Mouse (Mus musculus): ENCODE results near the gene Pigt. TPM values are rescaled to one million over a fixed set of nuclear protein-coding genes. Genes with fewer than 3 reads are reported as not detected.

The Pigt gene
- total RNA-seq, 2 experiments from 2014 or later: 80.8 to 86.1 TPM

DNA sequence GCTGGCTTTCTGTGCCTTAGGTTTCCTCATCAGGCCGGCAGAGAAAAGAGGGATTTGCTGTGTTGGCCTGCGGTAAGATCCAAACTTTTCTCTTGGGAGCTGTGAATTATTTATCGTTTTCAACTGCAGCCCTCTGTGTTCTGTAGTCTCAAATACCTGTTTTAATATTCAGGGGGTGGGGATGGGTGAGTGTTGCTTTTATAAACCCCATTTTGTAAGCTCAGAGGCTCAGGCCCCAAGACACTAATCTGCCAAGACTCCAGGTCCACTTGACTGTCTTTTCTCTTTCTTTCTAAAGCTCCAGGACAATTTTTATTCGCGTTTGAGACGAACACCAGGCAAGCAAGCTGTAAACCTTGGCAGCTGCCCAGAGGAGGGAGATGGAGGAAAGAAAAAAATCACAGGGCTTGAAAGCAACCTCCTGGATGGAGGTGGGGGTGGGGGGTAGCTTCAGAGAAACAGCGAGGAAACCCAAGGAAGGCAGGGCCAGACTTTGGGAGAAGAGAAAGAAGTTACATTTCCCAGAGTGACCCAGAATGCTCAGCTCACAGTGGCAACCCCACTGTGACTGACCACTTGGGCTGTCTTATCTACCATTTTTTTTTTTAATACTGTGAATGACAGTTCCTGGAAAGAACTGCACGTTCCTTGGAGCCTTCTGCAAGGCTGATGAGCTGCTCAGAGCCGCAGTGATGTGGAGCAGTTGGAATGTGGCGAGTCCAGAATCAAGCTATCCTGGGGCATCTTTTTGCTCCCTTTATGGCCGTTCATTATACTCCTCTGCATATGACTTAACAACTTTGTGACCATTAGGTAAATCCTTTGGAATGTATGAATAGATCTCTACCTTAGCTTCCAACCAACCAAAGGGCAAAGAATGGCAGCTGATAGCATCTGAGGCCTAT lies 21.2 kb downstream of the Pigt start:
- DNase-seq (ENCODE audit: low spot score in 2 of 2): peak in 1 of 2 experiments; percentile 24

DNA sequence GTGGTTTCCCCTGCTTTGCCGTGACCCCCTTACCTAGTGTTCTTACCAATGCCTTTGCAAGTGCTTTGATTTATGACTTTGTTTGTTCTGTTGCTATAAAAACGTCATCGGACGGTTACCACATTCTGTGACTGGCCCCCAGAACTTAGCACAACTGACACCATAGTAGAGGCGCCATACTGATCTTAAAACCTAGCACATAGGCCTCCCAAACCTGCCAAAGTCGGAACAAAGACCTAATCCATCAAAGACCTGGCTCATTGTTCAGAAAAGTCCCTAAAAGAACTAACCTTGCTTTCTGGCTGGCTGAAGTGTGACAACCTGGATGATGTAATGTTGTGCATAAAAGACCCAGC lies 21.8 kb downstream of the Pigt start:
- DNase-seq (ENCODE audit: low spot score in 2 of 2): no peak

DNA sequence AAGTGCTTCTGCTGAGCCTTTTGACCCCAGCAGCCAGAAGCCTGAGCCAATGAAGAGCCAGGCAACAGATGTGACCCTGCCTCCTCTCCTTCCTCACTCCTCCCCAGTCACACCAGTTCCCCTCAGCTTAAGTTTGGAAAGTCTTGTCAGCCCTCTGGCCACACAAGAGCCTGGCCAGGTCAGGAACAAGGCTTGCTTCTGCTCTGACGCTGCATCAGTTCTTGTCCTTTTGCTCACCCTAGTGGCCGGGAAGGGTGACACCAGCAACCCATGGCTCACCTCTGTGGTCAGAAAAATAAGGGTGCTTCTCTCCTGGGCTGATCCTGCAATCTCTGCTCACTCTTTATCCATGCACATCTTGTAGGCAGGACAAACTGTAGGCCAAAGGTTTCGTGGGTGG lies 23.5 kb downstream of the Pigt start:
- DNase-seq (ENCODE audit: low spot score in 2 of 2): no peak

DNA sequence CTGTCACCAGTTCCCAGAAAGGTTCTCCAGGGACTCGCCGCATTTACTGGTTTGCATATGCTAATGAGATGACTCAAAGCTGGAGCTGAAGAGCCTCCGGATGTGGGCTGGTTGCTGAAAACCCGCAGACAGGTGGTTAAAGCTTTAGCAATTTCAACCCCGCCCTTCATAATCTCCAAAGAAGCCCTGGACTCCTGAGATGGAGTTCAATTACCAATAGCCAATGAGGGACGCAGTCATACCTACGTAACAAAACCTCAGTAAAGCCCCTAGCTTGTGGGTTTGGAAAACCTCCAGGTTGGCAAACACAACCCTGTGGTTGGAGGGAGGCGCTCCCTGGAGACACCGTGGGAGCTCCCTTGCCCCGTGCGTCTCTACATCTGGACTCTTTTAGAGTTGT lies 24.5 kb downstream of the Pigt start:
- DNase-seq (ENCODE audit: low spot score in 2 of 2): no peak

DNA sequence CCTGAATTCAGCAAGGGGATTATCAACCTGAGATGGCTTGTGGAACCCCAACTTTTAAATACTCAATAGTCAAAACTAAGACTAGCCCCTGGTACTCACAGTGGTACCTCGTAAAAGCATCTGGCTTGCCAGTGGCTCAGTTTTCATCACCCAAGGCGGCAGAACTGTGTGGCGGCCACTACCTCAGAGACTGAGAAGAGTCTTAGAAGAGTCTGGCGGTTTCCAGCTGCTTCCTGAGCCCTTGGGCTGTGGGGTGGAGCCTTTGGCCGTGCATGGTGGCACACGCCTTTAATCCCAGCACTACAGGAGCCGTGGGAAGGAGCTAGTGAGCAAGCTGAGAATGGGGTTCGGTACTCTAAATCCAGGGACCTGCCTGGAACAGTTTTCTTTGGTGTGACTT lies 25.0 kb downstream of the Pigt start:
- no peak for DNase-seq (ENCODE audit: low spot score in 2 of 2)

DNA sequence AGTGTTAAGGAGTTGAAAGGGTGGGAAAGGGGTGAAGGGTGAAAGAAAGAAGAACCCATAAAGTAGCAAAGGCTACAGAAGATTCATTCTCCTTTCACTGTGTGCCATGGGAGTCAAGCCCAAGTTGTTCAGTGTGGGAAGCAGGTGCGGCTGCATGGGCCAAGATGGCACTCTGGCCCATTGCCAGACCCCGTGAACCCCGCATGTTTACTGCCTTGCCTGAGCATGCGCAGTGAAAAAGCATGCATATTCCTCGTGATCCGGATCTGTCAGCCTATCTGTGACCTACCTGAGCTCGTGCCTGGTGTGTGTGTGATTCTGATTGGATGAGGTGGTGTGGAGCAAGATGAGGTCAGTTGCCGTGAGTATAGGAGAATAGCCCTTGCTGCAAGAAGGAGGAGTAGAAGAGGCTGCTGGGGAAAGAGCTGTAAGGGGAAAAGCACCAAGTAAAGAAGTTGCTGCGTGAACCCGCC lies 26.0 kb downstream of the Pigt start:
- no peak for DNase-seq (ENCODE audit: low spot score in 2 of 2)

DNA sequence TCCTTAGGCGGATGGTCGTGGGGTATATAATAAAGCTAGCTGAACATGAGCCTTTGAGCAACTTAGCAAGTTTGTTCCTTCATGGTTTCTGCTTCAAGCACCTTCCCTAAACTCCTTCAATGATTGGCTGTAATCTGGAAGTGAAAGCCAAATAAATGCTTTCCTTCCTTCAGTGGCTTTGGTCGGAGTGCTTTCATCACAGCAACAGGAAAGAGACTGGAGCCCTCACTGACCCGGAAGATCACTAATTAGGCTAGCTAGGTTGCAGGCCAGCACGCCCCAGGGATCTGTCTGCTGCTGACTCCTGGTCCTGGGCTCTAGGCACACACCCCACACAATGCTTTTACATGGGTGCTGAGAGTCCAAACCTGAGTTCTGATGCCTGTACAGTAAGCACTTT lies 31.2 kb downstream of the Pigt start:
- DNase-seq (ENCODE audit: low spot score in 2 of 2): no peak

DNA sequence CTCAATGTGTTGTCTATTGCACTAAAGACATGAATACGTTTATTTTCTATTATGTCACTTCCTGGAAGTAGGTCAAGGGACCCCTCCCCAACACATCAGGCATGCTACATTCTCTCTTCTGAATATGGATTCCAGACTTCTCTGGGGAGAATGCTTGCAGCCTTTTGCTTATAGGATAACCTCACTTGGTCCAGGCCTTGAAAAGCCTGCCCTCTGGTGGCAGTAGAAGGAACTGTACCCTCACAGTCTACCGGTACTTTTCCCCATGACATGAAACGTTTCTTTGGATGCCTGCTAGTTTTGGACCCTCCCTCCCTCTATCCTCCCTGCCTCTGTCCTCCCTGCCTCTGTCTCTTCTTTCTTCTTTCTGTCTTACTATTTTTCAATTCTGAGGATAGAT lies 33.8 kb downstream of the Pigt start:
- peak; percentile 63 to 88 for DNase-seq (ENCODE audit: low spot score in 2 of 2)

DNA sequence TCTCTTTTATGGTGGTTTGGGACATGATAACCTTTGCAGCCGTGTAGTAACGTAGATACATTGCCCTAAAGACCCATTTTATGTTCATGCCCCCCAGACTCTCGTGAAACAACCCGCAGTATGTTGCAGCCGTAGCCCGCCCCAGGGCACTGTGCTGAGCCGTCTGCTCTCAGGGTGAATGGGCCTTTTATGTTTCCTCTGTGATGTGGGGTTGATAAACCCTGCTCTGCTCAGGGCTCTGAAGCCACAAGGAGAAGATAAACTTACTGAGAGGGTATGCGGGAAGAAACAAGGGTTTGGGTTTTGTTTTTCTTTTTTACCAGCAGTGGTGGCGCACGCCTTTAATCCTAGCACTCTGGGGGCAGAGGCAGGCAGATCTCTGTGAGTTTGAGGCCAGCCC lies 37.0 kb downstream of the Pigt start:
- DNase-seq (ENCODE audit: low spot score in 2 of 2): no peak

DNA sequence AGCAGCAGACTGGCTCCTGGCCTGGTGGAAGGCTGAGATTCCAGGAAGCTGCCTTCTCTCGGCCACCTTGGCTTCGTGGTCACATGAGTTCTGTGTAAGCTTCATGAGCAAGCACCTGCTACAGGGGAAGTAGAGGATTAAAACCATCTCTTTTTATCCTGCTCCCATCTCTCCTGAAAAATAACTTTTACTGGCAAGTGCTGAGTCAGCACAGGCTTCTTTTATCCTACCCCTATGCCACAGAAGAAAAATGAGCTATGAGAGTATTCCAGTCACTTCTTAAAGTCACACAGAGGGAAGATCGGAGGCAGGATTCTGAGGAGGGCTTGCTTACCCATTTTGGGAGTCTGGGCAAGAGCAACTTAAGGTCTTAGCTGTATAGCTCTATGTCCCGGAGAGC lies 39.7 kb downstream of the Pigt start:
- no peak for DNase-seq (ENCODE audit: low spot score in 2 of 2)

DNA sequence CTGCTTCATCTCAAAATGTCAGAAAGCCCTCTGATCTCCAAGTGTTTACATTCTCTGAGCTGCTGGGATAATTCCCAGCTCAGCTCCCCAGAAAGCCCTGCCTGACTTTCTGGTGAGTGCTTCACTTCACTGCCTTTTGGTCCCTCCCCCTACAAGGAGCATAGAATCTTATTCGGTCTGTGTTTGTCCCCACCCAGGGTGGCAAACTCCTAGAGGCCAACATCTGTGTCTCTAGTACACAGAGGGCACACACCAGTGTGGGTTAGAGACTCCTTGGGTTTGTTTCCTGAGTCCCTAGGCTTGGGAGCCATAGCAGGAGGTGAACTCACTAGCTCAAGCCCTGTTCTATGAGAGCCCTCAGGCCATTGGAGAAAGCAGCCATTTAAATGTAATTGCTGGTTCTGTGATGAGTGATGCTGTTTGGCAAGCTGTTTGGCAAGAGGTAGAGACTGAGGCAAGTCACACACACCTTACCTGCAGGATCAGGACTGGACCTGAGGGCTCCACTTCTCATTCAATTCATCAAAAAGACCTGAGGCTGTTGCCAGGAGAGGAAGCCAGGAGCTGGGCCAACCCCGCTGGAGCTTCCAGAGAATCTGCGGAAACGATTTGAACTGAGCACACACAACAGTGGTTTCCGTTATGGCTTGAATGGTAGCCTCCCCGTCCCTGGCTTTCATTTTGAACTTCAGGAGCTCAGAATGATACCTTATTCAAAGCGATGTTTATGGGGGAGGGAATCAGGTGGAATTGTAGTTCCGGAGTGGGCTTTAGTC lies 43.5 kb downstream of the Pigt start:
- DNase-seq (ENCODE audit: low spot score in 2 of 2): no peak

DNA sequence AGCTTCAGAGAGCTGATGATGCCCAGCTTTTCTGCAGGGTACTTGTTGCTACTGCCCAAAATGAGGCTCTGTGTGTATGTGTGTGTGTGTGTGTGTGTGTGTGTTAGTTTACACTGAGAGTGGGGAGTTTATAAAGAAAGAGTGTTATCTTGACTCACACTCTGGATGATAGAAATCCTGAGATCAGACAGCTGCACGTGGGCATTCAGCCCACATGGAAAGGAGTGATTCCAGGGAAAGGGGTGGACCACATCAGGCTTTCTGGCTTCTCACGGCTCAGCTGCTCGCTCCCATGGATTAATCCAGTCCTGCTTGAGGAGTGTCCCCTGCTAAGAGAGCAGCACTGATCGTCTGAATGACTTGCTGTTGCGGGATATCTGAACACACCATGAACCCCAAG lies 44.8 kb downstream of the Pigt start:
- DNase-seq (ENCODE audit: low spot score in 2 of 2): peak; percentile 39 to 61

DNA sequence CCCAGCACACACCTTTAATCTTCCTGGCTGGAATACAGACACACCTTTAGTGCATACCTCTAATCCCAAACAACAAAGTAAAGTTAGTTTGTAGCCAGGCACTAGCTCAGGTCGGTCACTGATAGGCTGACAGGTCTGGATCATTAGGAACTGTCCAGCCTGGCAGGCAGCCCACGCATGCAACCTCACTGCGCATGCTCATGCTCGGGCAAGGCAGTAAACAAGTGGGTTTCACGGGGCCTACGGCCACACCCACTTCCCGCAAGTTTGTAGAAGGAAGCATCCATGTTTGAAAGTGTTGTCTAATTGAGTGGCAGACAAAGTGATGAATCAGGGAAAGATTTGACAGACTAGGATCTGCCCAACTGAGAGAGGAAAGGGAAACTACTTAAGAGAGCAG lies 45.3 kb downstream of the Pigt start:
- DNase-seq (ENCODE audit: low spot score in 2 of 2): no peak

DNA sequence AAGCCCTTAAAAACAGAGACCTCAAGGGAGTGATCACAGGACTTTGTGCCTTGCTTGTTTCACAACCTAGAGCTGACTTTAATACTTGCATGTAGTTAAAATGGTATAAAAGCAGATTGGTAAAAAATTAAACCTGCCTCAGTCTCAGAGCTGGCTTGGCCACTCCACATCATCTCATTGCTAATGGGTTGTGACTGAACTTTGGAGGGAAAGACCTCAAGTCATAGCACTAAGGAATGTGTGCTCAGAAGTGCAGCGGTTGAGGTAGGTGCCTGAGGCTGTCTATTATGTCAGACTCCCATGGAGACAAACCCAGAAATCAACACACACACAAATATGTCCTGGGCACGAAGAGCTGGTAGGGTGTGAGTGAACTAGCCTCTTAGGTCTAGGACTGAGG lies 46.4 kb downstream of the Pigt start:
- no peak for DNase-seq (ENCODE audit: low spot score in 2 of 2)

DNA sequence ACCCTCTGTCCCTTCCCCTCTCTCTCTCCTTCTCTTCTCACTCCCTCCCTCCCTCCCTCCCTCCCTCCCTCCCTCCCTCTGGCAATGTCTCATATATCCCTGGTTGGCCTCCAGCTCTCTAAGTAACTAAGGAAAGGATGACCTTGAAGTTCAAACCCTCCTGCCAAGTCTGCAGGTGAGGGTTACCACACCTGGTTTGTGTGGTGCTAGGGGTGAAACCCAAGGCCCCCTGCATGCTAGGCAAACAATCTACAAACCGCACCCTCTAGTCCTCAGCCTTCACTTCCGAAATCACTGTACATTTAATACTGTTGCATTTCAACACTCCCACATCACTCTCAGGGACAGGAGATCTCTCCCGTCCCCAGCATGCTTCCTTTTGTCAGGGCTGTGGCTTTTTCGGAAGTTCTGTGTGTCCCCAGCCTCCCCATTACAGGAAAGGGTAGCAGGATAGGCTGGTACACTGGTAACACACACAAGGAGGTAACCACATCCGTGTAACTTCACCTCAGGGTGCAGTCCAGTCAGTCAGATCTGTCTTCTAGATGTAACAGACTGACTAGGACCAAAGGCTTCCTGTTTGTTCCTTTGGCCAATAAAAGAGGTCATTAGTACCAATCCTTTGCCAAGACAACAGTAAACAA lies 47.3 kb downstream of the Pigt start:
- no peak for DNase-seq (ENCODE audit: low spot score in 2 of 2)

DNA sequence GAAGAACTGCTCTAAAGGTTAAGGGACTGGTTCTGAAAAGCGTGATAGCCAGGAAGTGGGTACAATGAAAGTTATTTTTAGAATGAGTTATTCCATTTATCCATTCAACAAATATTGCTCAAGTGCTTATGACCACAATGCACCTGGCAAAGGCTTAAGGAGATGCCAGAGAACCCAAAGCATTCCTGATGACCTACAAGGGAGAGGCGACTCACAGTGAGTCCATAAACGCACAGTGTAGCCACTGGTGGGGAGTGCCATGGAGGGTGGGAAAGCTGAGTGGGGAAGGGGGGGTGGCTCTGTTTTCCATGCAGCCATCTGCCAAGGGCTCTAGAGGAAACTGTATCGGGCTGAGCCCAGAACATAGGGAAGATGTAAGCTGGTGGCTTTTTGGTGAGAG lies 52.0 kb downstream of the Pigt start:
- no peak for DNase-seq (ENCODE audit: low spot score in 2 of 2)

DNA sequence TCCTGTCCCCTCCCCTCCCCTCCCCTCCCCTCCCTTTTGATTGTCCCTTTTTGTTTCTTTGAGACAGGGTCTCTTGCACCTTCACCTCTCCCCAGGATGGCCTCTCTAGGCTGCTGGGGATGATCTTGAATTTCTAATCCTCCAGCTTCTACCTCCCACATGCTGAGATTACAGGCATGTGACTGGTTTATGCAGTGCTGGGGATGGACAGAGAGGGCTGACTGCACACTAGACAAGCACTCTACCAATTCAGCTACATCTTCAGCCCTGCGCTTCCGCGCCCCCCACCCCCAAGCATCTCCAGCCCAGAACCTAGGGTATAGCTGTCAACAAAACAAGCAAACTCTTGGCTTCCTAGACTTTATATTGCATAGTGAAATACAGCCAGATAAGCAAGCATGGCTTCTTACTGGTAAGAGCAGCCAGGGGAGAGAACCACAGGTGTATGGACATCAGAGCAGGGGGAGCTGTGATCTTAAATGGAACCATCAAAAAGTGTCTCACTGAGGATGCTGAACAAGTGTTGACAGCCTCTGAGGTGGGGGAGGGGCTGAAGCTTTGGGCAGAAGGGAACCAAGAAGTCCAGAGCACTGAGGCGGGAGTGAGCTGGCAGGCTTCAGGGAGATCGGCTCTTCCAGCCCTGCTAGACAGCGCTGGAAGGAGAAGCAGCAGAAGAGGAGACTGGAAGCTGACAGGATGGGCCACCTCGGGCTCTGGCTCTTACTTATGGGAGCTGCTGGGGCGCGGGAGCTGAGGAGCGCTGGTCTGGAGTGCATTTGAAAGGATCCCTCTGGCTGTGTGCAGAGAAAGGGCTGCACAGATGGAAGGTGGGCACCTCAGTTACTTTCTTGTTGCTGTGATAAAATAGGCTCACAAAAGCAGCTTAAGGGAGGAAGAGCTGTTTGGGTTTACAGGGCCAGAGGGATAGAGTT lies 52.9 kb downstream of the Pigt start:
- DNase-seq (ENCODE audit: low spot score in 2 of 2): peak; percentile 36 to 55

DNA sequence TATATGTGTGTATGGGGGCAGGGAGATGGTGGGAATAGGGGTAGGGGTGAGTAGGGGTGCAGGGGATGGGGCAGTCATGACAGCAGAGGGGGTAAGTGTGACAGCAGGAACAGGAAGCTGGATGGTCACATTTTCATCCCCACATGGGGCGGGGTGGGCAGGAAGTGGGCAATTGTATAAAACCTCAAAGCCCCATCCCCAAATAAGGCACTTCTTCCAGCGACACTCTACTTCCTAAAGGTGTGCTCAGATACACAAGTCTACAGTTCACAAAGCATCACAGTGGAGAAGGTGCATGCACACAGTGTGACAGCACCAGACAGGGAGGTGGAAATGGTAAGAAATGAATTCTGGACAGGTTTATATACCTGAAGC lies 53.6 kb downstream of the Pigt start:
- DNase-seq (ENCODE audit: low spot score in 2 of 2): no peak

DNA sequence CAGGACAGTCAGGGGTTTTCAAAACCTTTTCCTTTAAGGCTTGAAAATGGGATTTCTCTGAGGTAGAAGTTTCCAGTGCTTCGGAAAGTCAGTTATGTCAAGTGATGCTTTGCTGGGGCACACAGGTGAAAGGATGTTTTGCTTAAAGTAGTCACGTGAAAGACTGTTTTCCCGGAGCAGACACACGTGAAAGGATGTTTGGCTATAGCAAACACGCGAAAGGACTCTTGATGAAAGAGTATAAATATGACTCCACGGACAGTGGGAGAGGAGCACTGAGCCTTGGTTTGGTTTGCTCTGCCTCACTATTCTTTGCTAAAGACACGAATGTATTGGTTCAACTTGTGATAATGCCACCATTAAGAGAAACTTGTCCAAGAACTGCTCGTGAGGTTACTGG lies 54.2 kb downstream of the Pigt start:
- no peak for DNase-seq (ENCODE audit: low spot score in 2 of 2)

Measured in layer of hippocampus, adult 18-20 months (tissue).